Mouse (Mus musculus): ENCODE results near the gene Bspry. TPM values are rescaled to one million over a fixed set of nuclear protein-coding genes. Genes with fewer than 3 reads are reported as not detected.

Gene Bspry
- polyA plus RNA-seq, 1 experiment from 2014 or later, result 0.67 TPM

DNA sequence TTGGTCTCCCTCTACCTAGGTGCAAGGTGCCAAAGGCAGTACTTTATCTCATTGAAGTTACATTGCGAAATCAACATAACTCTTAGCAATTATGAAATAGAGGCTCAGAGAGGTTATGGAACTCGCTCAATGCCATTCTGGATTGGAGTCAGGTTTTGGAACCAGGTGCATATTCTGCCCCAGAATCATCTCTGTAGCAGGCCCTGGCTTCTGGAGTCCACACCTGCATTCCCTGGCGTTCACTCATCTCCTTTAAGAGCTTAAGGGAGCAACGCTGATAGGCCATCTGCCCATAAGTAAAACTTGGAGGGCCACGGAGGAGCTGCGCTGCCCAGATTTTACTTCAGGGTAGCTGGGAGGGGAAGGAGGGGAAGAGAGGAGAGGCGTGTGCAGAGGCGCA lies 37.2 kb downstream of the Bspry start:
- no peaks in the 10 kb centered on the region for H3K9me3 ChIP-seq (replicated peaks)
- H3K36me3 ChIP-seq, result peaks cover 19% of the 10 kb centered on the region
- H3K27ac ChIP-seq (replicated peaks), result no peak overlapping the region
- H3K4me2 ChIP-seq, result no peak overlapping the region
- no peak overlapping the region for H3K9ac ChIP-seq (replicated peaks)
- H3K27me3 ChIP-seq (replicated peaks), result no peaks in the 10 kb centered on the region
- H3K4me3 ChIP-seq (replicated peaks), result no peak overlapping the region
- peaks cover 30% of the 10 kb centered on the region for H3K4me1 ChIP-seq
- no peak for ATAC-seq (ENCODE audit: low FRiP score)
- 95% methylated on average over 8 of the region's 8 CpGs for whole genome bisulfite sequencing

DNA sequence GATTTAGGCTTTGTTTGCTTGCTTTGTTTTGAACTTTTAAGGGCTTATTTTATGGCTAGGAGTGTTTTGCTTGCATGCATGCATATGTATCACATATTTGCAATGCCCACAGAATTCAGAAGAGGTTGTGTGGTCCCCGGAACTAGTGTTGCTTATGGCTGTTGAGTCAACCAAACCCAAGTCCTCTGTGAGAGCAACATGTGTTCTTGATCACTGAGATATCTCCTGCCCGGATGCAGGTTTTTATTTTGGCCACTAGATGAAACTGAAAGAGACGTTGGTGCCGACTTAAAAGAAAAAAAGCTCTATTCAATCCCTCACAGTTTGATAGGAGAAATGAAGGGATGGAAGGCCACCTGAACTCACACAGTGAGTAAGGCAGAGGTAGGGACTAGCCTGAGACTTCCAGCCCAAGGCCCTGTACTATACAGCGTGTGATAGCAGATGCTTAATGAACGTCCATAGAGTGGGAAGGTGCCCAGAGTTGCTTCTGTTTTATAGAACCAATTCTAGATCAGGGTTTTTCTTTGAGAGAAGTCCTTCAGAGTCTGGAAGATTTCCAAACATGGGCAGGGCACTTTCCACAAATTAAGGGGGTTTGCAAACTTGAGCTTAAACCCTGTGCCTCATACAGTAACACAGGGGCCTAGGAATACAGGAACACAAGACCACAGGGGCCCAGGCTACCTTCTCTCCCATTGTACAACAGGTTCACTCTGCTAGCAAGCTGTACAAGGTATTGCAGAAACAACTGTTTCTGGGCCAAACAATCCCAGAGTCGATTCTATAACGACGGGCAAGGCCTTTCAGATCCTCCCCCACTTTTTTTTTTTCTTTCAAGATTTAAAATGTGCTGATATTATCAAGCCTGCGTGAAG lies 37.9 kb downstream of the Bspry start:
- H3K4me3 ChIP-seq (replicated peaks), result no peak overlapping the region
- peaks cover 12% of the 10 kb centered on the region for H3K36me3 ChIP-seq
- H3K27ac ChIP-seq (replicated peaks), result no peak overlapping the region
- H3K4me1 ChIP-seq, result peaks cover 30% of the 10 kb centered on the region
- WGBS, result 91% methylated on average over 10 of the region's 10 CpGs
- H3K4me2 ChIP-seq, result peak overlapping the region; percentile 68; the same call in 1 of the 2 replicates
- H3K9me3 ChIP-seq (replicated peaks), result no peaks in the 10 kb centered on the region
- no peaks in the 10 kb centered on the region for H3K27me3 ChIP-seq (replicated peaks)
- 0 out of 2 replicates have a peak overlapping the region, but pooled peaks have one; percentile 82 for H3K9ac ChIP-seq (replicated peaks)
- no peak for ATAC-seq (ENCODE audit: low FRiP score)

DNA sequence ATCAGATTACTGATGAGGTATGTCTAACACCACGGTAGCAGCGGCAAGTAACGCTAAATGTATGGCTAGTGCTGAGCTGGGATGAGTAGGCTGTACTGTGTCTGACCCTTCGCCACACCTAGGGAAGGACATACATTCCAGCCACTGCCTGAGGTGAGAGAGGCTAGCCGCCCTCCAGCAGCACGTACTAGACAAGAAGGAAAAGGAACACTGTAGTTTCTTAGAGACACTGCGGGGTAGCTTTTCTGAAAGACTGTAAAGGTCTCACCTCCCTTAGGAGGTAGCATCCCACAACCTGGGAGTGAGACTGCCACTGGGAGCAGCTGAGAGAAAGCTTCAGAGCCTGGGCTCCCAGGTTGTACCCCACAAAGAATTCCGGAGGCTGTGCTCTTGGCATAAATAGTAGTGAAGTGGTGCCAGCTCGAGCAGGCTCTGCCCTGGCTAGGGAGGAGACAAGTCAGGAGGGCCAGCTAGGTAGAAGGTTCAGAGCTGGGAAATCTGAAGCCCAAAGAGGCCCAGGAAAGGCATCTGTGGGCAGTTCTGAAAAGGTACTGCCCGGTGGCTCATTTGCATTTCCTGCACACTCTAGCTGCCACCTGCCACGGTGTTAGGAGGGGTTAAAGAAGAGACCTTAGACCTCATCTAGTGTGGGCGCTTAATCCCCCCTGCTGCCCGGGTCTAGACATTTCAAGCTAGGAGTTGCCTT lies 38.7 kb downstream of the Bspry start:
- H3K4me1 ChIP-seq, result peaks cover 31% of the 10 kb centered on the region
- H3K4me2 ChIP-seq, result peak overlapping the region; percentile 68
- peak overlapping the region; percentile 82; the same call in 1 of the 2 replicates for H3K9ac ChIP-seq (replicated peaks)
- H3K27ac ChIP-seq (replicated peaks), result peak overlapping the region; percentile 85; the same call in 1 of the 2 replicates
- WGBS, result 54% methylated on average over 13 of the region's 13 CpGs
- peak overlapping the region; percentile 83 for H3K4me3 ChIP-seq (replicated peaks)
- H3K36me3 ChIP-seq, result peaks cover 4% of the 10 kb centered on the region
- no peaks in the 10 kb centered on the region for H3K9me3 ChIP-seq (replicated peaks)
- ATAC-seq (ENCODE audit: low FRiP score), result no peak
- H3K27me3 ChIP-seq (replicated peaks), result no peaks in the 10 kb centered on the region

DNA sequence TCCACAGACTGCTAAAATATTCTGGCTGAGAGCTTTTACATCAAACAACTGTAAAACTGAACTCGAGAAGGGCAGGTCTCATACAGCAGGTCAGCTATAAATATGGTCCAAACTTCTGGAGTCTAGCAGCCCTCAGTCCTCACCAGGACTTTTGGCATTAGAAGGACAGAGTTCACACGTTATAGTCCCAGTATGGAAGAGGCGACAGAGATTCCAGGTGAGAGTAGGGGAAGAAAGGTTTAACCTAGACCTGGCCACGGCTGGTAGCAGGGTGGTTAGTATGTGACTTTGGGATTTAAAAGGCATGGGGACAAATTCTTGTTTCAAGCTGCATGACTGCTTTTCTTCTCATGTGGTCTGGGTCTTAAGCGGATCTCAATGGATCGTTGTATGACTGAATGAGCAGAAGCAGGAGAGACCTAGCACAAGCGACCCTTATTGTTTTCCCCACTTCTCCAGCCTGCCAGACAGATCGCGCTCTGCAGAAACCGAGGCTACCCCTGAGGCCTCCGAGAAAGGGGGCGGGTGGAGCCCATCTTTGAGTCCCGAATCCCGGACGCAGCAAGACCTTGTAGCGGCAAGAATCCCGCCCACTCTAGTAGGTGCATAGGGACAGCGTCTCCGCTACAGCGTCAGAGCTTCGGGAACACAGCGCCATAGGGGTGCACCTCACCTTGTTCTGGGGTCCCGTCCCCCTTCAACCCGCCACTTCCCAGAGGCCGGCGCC lies 39.4 kb downstream of the Bspry start:
- Histone ChIP-seq H3K9me3 (replicated peaks) (no peaks in the 10 kb centered on the region), H3K4me2 (peak overlapping the region; percentile 68), H3K27me3 (replicated peaks) (no peaks in the 10 kb centered on the region), H3K36me3 (no peaks in the 10 kb centered on the region), H3K9ac (replicated peaks) (peak overlapping the region; percentile 82), H3K27ac (replicated peaks) (peak overlapping the region; percentile 85), H3K4me1 (peaks cover 38% of the 10 kb centered on the region), H3K4me3 (replicated peaks) (peak overlapping the region; percentile 83)
- ATAC-seq (ENCODE audit: low FRiP score), result peak; percentile 79
- 2% methylated on average over 26 of the region's 26 CpGs for WGBS

DNA sequence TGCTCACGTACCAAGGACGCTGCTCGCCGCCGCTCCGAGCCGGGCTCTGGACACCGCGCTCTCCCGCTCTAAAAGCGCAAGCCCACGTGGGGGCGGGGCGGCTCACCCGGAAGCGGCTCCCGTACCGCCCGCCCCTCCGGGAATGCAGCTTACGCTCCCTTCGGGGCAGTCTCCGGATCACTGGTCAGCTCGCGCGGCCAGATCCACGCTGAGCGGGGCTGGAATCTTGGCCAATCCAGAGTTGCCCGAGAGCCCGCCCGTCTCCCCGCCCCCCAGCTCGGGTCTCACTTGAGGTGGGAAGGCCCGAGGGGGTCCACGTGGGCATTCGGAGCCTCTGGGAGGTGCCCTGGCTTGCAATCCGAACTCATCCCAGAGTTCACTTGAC lies 40.0 kb downstream of the Bspry start, which contains the start of gene Alad:
Gene Alad, minus strand, starts transcription at position 70 of the 385 bp plus-strand sequence.
- Histone ChIP-seq H3K27me3 (replicated peaks) (no peaks in the 10 kb centered on the region), H3K4me1 (peaks cover 41% of the 10 kb centered on the region), H3K36me3 (no peaks in the 10 kb centered on the region), H3K9me3 (replicated peaks) (no peaks in the 10 kb centered on the region), H3K27ac (replicated peaks) (peak within 1 kb of the TSS; percentile 85), H3K4me3 (replicated peaks) (peak within 1 kb of the TSS; percentile 83), H3K4me2 (peak within 1 kb of the TSS; percentile 68), H3K9ac (replicated peaks) (peak within 1 kb of the TSS; percentile 82)
- ATAC-seq (ENCODE audit: low FRiP score), result peak; percentile 80
- WGBS, result under 1% methylated on average over 37 of the region's 37 CpGs

DNA sequence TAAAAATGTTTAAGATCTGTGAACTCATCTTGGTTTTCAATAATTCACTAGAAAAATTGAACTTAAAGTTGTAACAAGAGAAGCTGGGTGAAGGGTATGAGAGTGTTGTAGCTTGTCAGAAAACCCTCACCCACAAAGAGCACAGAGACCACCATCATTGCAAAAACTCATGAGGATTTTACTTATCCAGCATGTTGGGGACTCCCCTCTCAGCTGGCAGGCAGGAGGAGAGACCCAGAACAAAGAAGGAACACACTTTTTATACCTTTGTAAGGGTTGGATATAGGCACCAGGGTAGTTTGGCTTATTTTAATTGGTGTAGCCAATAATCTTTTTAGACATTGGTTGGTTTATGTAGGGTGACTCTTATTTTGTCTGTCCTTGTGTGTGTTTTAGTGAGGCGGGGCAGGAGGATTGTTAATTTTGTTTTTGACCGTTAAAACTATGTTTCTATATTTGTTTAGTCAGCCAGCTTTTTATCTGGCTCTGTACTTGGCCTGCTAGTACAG lies 41.1 kb downstream of the Bspry start:
- Histone ChIP-seq H3K27me3 (replicated peaks) (no peaks in the 10 kb centered on the region), H3K4me2 (peak overlapping the region; percentile 68), H3K36me3 (no peaks in the 10 kb centered on the region), H3K9ac (replicated peaks) (no peak overlapping the region), H3K4me1 (peaks cover 34% of the 10 kb centered on the region), H3K27ac (replicated peaks) (no peak overlapping the region), H3K9me3 (replicated peaks) (no peaks in the 10 kb centered on the region), H3K4me3 (replicated peaks) (no peak overlapping the region)
- WGBS, result 89% methylated on average over 2 of the region's 2 CpGs
- no peak for ATAC-seq (ENCODE audit: low FRiP score)

DNA sequence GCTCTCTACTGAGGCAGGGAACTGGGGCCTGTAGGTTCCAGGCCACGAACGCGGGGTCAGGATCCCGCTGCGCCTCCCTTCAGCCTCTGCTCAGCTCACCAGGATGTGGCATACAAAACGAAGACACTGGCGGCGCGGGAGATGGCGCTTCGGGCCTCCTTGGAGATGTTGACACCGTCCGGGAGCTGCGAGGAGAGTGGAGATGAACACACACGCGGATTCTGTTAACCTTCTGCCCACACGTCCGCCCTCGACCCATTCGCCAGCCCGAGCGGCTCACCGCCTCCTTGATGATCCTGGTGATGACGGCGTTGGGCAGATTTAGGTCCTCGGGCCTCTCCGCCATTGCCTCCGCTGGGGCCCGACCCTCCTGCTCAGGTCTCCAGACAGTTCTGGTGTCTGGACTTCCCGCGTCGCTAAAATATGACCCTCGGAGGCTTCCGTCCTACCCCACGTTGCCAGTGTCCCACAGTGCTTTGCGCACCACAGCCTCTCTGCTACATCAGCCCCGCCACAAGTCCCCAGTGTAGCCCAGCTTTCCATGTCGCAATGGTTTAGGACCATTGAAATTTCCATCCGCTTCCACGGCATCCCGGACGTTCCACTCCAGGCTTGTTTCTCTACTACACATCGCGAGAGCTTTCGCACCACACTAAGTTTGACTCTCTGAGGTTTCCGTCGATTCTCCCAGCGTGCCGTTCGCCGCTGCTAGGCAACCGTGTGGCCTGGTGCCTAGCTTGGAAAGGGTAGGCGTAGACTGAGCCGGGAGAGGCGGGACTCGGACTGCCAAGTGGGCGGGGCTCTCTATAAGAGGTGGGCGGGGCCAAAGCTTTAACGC lies 45.0 kb downstream of the Bspry start, which contains the start of the genes Pole3 and 4933430I17Rik:
Gene Pole3, minus strand, starts transcription at position 418 of the 838 bp plus-strand sequence.
Gene 4933430I17Rik, plus strand, starts transcription at position 719 of the 838 bp plus-strand sequence.
- no peaks in the 10 kb centered on the region for H3K36me3 ChIP-seq
- H3K9ac ChIP-seq (replicated peaks), result peak within 1 kb of the TSS; percentile 83
- no peaks in the 10 kb centered on the region for H3K9me3 ChIP-seq (replicated peaks)
- ATAC-seq (ENCODE audit: low FRiP score), result peak; percentile 98
- peak within 1 kb of the TSS; percentile 90 for H3K4me2 ChIP-seq
- H3K27ac ChIP-seq (replicated peaks), result peak within 1 kb of the TSS; percentile 100
- H3K4me1 ChIP-seq, result peaks cover 16% of the 10 kb centered on the region
- H3K27me3 ChIP-seq (replicated peaks), result no peaks in the 10 kb centered on the region
- WGBS, result under 1% methylated on average over 59 of the region's 59 CpGs
- peak within 1 kb of the TSS; percentile 56 for H3K4me3 ChIP-seq (replicated peaks)

DNA sequence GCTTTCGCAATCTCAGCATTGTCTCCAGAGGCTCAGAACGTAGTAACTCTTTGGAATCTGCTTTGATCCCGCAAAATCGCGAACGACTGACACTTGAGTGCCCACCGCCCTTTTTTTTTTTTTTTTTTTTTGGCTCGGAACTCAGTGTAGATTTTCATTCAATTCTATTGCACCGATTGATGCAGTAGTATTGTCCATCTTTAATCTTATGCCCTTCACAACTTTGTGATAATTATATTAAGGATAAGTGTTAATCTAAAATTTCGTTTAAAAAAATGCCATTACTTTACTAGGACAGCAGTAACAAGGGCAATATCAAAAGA lies 45.6 kb downstream of the Bspry start:
- peak overlapping the region; percentile 90 for H3K4me2 ChIP-seq
- peak overlapping the region; percentile 44 for H3K9ac ChIP-seq (replicated peaks)
- H3K27ac ChIP-seq (replicated peaks), result peak overlapping the region; percentile 100; the same call in 1 of the 2 replicates
- ATAC-seq (ENCODE audit: low FRiP score), result no peak
- WGBS, result 2% methylated on average over 10 of the region's 10 CpGs
- no peaks in the 10 kb centered on the region for H3K9me3 ChIP-seq (replicated peaks)
- H3K36me3 ChIP-seq, result no peaks in the 10 kb centered on the region
- no peaks in the 10 kb centered on the region for H3K27me3 ChIP-seq (replicated peaks)
- peak overlapping the region; percentile 56 for H3K4me3 ChIP-seq (replicated peaks)
- peaks cover 13% of the 10 kb centered on the region for H3K4me1 ChIP-seq

DNA sequence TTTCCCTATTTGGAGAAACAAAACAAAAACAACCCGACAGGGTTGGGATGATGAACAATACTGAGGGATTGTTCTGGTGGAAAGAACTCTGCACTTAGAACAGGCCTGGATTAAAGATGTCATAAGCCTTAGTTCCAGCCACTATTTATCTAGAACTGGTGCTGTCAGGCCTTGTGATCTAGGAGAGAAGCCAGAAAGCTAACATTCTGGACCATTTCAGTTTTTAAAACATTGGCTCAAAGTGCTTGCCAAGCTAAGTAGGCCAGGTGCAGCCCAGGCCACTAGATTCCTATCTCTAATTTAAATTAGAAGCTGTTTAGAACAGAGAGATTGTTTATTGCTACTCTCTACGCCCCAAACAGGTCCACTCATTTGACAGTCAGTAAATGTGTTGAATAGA lies 46.4 kb downstream of the Bspry start:
- H3K27me3 ChIP-seq (replicated peaks), result no peaks in the 10 kb centered on the region
- H3K27ac ChIP-seq (replicated peaks), result no peak overlapping the region
- WGBS, result 57% methylated on average over 2 of the region's 2 CpGs
- no peak for ATAC-seq (ENCODE audit: low FRiP score)
- no peak overlapping the region for H3K4me3 ChIP-seq (replicated peaks)
- H3K9ac ChIP-seq (replicated peaks), result no peak overlapping the region
- H3K4me1 ChIP-seq, result peaks cover 11% of the 10 kb centered on the region
- no peaks in the 10 kb centered on the region for H3K36me3 ChIP-seq
- H3K4me2 ChIP-seq, result no peak overlapping the region
- no peaks in the 10 kb centered on the region for H3K9me3 ChIP-seq (replicated peaks)

DNA sequence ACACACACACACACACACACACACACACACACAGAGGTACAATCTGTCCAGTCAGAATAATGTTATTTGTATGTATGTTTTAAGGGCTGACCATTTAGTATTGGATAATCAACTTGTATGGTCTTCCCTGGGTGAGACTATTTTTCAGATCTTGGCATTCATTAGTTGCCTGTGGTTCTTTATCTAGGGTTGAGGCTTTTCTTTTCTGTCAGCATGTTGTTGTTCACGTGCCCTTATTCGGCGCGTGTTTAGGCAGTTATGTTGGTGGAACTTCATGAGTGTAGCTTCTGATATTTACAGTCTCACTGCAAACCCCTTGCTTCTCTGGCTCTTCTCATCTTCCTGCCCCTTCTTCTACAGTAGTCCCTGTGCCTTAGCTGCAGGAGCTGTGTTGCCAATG lies 47.8 kb downstream of the Bspry start:
- no peak for ATAC-seq (ENCODE audit: low FRiP score)
- no peak overlapping the region for H3K27ac ChIP-seq (replicated peaks)
- no peak overlapping the region for H3K4me3 ChIP-seq (replicated peaks)
- H3K27me3 ChIP-seq (replicated peaks), result no peaks in the 10 kb centered on the region
- H3K4me2 ChIP-seq, result no peak overlapping the region
- H3K9ac ChIP-seq (replicated peaks), result no peak overlapping the region
- H3K9me3 ChIP-seq (replicated peaks), result no peaks in the 10 kb centered on the region
- H3K4me1 ChIP-seq, result peaks cover 11% of the 10 kb centered on the region
- WGBS, result 90% methylated on average over 4 of the region's 4 CpGs
- no peaks in the 10 kb centered on the region for H3K36me3 ChIP-seq

All from neural tube, embryonic 15.5 days (tissue).